Mouse (Mus musculus) embryonic fibroblast, embryonic 13.5 days (primary cell): ENCODE data around the gene 2810006K23Rik. TPM values are rescaled to one million over a fixed set of nuclear protein-coding genes. Genes with fewer than 3 reads are reported as not detected.
"Not testable (repeated sequence)": the region's sequence is repeated elsewhere in the genome, so short reads cannot be mapped to it uniquely, and the experiment has no call there.

ENCODE experiments used
- H3K27ac ChIP-seq: 2 replicates; pipeline ENCODE4 v1.5.1; 2012; ENCODE audit warnings: low read length, control low read depth, inconsistent platforms; ENCODE audit not compliant: insufficient read depth
- H3K4me1 ChIP-seq: 2 replicates; pipeline ENCODE4 v1.6.1; 2011; ENCODE audit warnings: low read length; ENCODE audit not compliant: control insufficient read depth, insufficient read depth
- H3K4me3 ChIP-seq: 2 replicates; pipeline ENCODE4 v1.5.1; 2011; ENCODE audit warnings: mild to moderate bottlenecking, control low read depth, low read length; ENCODE audit not compliant: insufficient read depth
- CTCF ChIP-seq: IDR thresholded peaks from 2 replicates; pipeline ENCODE4 v1.5.1; 2011; ENCODE audit warnings: mild to moderate bottlenecking, control low read depth, low read length, moderate library complexity, borderline replicate concordance; ENCODE audit not compliant: insufficient read depth
- POLR2A ChIP-seq: IDR thresholded peaks from 2 replicates; pipeline ENCODE4 v1.6.1; 2011; ENCODE audit warnings: low read depth, mild to moderate bottlenecking, control low read depth, low read length, moderate library complexity
- polyA plus RNA-seq: library from polyadenylated mRNA; stranded (reverse); fragments of >200 nt; gene quantifications from 2 replicates; pipeline ENCODE4 v1.2.4, GENCODE M21; 2011; ENCODE audit warnings: low read depth; ENCODE audit not compliant: missing spikeins, insufficient read length

Gene 2810006K23Rik
- polyA plus RNA-seq, 1 experiment, result 12.9 TPM

DNA sequence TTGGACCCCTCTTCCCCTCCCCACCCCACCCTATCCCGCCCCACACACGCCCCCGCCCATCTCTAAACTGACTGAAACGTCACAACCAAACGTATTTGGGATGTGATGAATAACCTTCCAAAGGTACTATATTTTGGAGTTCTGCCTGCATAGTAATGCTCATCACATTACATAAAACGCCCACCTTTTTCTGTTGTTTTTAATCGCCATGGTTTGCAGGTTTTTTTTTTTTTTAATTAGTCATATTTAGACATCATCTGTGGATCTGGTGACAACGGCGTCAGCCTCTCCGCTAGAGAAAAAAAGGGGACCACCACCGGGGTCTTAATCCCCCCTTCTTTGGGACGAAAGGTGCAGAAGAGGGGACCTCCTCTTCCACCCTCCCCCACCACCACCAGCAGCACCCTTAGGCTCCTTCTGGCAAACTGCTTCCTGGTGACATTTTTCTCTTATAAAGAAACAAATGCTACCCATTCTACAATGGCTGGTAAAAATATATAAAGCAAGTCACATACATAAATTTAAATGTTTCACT, 27.6 kb downstream of the 2810006K23Rik start:
- no peak for TF ChIP-seq CTCF
- TF ChIP-seq POLR2A, result no peak
- Histone ChIP-seq H3K4me1 (peaks cover 9% of the 10 kb centered on the region; the same call in 1 of the 2 replicates), H3K4me3 (peak overlapping the region; percentile 59), H3K27ac (no peak overlapping the region)

- no peak for TF ChIP-seq POLR2A
- TF ChIP-seq CTCF, result no peak
- H3K27ac ChIP-seq, result no peak overlapping the region
- no peaks in the 10 kb centered on the region for H3K4me1 ChIP-seq
- no peak overlapping the region for H3K4me3 ChIP-seq
Observed at GRCm38 (mm10) chr5:124356695-124357094, 28.8 kb downstream of the 2810006K23Rik start.

DNA sequence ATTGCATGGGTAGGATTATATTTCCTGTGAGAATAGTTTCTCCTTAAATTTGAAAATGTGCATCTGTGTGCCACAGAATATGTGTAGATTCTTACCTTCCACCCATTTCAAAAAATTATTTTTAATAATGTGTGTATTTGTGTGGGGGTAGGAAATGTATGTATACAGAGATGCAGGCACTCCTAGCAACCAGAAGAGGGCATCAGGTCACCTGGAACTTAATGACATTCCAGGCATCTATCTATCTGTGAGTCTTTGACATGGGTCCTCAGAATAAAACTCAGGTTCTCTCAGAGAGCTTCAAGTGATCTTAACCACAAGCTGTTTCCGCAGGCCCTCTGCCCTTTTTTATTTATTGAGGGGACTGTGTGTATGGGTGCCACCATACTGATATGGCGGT, 31.8 kb downstream of the 2810006K23Rik start:
- TF ChIP-seq CTCF, result no peak
- no peak for TF ChIP-seq POLR2A
- Histone ChIP-seq H3K4me3 (no peak overlapping the region), H3K27ac (no peak overlapping the region), H3K4me1 (no peaks in the 10 kb centered on the region)

GRCm38 (mm10) chr5:124362982-124363381, 35.1 kb downstream of the 2810006K23Rik start, which contains the start of gene Cdk2ap1:
Gene Cdk2ap1, minus strand, starts transcription at chr5:124363082.
- H3K4me3 ChIP-seq, H3K27ac ChIP-seq, H3K4me1 ChIP-seq: not testable (repeated sequence)

DNA sequence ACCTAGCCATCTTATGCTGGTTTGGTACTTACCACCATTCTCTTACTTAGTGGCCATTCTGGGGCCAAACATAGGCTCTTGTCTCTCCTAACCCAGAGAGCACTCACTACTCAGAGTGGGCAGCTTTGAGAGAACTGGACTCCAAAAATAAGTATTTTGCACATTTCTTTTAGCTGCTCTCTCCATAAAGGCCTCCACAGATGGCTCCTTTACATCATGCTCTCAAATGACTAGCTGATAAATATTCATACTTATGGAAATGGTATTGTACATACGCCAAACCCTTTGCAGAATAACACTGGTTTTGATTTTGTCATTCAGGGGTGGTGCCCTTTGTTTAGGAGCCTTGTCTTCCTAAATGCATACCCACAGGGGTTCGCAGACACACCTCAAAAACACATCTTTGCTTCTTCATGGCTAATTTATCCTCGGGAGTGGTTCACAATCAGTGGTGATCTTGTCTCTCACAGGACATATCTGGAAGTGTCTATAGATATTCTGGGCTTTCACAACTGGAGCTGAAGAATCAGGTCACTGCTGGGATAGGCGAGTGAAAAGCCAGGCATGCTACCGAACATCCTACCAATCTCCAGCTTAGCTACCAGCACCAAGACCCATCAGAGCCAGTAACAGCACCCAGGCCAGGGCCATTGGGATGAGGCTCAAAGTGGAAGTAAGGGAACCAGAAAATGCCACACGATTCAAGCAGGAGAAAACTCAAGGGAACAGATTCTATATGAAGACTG, 36.5 kb downstream of the 2810006K23Rik start:
- TF ChIP-seq CTCF (no peak), POLR2A (no peak)
- H3K27ac ChIP-seq, result no peak overlapping the region

GRCm38 (mm10) chr5:124365754-124366153, 37.9 kb downstream of the 2810006K23Rik start:
- TF ChIP-seq CTCF, result no peak
- no peak for TF ChIP-seq POLR2A
- Histone ChIP-seq H3K27ac (no peak overlapping the region), H3K4me1 (no peaks in the 10 kb centered on the region), H3K4me3 (no peak overlapping the region)

More for the DNA sequence above, 36.5 kb downstream of the 2810006K23Rik start:
- Histone ChIP-seq H3K4me3 (no peak overlapping the region), H3K4me1 (no peaks in the 10 kb centered on the region)

GRCm38 (mm10) chr5:124366721-124367120, 38.8 kb downstream of the 2810006K23Rik start:
- Histone ChIP-seq H3K4me1 (no peaks in the 10 kb centered on the region), H3K27ac (no peak overlapping the region), H3K4me3 (no peak overlapping the region)
- TF ChIP-seq POLR2A (no peak), CTCF (no peak)

GRCm38 (mm10) chr5:124374298-124374697, 46.4 kb downstream of the 2810006K23Rik start:
- TF ChIP-seq POLR2A (no peak), CTCF (no peak)
- Histone ChIP-seq H3K4me3 (no peak overlapping the region), H3K4me1 (peaks cover 6% of the 10 kb centered on the region; the same call in 1 of the 2 replicates), H3K27ac (no peak overlapping the region)

- H3K4me3 ChIP-seq, result no peak overlapping the region
- no peak for TF ChIP-seq CTCF
- H3K4me1 ChIP-seq, result peaks cover 6% of the 10 kb centered on the region; the same call in 1 of the 2 replicates
- no peak overlapping the region for H3K27ac ChIP-seq
Observed at GRCm38 (mm10) chr5:124376401-124376800, 48.5 kb downstream of the 2810006K23Rik start.

DNA sequence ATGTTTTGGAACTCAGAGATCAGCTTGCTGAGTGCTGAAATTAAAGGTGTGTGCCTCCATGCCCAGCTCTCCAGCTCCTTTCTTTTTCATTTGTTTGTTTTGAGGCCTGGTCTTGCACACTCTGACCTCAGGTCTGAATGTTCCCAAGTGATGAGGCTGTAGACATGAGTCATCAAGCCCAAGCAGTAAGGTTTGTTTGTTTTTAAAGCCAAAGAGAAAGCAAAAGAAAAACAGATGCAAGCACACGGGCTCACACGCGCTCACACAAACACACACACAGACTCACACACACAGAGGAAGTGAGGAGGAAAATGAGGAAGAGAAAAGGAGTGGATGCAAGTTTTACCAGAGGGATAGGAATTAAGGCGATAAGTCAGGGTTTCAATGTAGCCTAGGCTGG, 49.3 kb downstream of the 2810006K23Rik start:
- Histone ChIP-seq H3K4me3 (no peak overlapping the region), H3K27ac (no peak overlapping the region), H3K4me1 (peaks cover 6% of the 10 kb centered on the region; the same call in 1 of the 2 replicates)
- TF ChIP-seq POLR2A, result no peak
- TF ChIP-seq CTCF, result no peak

DNA sequence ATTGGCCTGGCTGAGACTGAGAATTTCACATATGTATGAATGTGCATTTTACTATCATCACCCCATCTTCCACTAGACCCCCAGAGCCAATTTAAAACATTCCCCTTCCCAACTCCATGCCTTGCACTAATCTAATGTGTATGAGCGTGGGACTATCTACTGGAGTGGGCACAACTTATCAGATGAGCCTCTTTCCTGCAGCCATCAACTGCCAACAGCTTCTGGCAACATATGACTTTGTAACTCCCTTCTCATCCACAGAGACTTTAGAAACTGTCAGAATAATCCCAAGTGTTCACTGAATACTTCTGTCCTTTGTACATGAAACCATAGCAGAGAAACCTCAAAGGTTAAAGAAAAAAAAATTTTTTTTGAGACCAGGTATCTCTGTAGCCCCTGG, 52.2 kb downstream of the 2810006K23Rik start:
- Histone ChIP-seq H3K4me3 (no peak overlapping the region), H3K4me1 (peaks cover 6% of the 10 kb centered on the region; the same call in 1 of the 2 replicates), H3K27ac (no peak overlapping the region)
- TF ChIP-seq CTCF, result no peak
